ENCODE assay signal across 11 mouse cellular contexts in the genomic region with DNA sequence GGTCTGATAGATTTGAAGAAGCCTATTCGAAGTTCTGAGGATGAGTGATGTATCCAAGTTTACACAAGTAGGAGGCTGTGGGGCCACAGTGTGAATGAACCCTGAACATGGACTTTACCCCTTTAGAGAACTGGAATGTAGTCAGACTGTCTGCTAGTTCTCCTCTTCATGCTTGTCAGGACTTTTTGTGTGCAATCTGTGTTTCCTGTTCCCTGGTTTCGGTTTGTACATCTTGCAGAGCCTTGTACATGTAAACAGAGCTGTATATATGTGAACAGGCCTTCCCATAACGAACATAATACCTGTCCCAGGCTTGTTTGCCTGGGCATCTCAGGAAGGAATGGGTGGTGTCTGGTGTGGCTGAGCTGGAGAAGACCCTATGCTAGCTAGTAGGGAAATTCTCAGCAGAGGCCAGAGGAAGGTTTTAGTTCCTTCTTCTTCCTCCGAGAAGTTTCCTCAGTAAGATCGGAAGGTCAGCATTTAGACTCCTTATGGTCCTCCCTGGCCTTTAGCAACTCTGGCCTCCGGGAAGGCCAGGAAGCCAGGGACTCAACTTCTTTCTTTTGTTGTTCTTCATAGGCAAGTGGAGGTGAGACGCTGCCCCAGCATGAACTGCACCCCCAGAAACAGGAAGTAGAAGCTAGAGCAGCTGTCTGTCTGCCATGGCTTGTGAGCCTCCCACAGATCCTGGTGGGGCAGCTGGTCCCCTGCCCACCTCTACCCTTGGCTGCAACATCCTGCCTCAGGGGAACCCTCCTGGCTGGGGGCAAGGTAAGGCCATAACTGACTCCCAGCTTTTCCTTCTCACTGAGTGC. TPM values are rescaled to one million over a fixed set of nuclear protein-coding genes. Genes with fewer than 3 reads are reported as not detected.
A peak's percentile ranks its signal among the peaks of the same experiment; 100 is the strongest.
DNase-seq lines count a peak whose midpoint lies in the region; ATAC-seq and TF ChIP-seq lines count a peak whose summit lies in the region.
"Had no signal": no experiment of that assay in that cellular context is flagged by ENCODE, and none has a peak within 500 bp of the region (broad histone marks: within the 10 kb centered on the region; RNA-seq: fewer than 3 reads in every experiment).

No protein-coding gene starts in this region.

- 52% methylated on average over 7 of the region's 7 CpGs for WGBS in lung, postnatal 0 days
- WGBS in lung, adult 2 months = 38% methylated on average over 7 of the region's 7 CpGs

- no peak for TF ChIP-seq POLR2A in lung, adult 2 months (IDR thresholded peaks at IDR 0.05; ENCODE audit: borderline replicate concordance, extremely low read depth, low read depth, low read length)

- H3K4me2 ChIP-seq in lung, postnatal 0 days (replicated peaks; ENCODE audit: low read depth, low read length) = peak overlapping the region; percentile 3; the same call in 1 of the 2 replicates
- H3K4me2 ChIP-seq: neural tube, embryonic 12.5 days had no signal

- TF ChIP-seq EP300 in lung, postnatal 0 days (IDR thresholded peaks at IDR 0.05) = no peak

- TF ChIP-seq CTCF in lung, postnatal 0 days (IDR thresholded peaks at IDR 0.05) = no peak
- no peak for TF ChIP-seq CTCF in lung, adult 2 months (IDR thresholded peaks at IDR 0.05; ENCODE audit: insufficient read depth, low read length)

- H3K27ac ChIP-seq in lung, postnatal 0 days (ENCODE audit: low read length) = no peak overlapping the region
- H3K27ac ChIP-seq: embryonic facial prominence, embryonic 10.5 days; neural tube, embryonic 12.5 days had no signal

- no peak overlapping the region for H3K4me3 ChIP-seq in lung, postnatal 0 days (ENCODE audit: low read depth, low read length)
- no peak overlapping the region for H3K4me3 ChIP-seq in lung, adult 2 months (replicated peaks; ENCODE audit: extremely low read depth, low read depth, low read length)
- peak overlapping the region; percentile 60 for H3K4me3 ChIP-seq in megakaryocyte, embryonic 14.5 days (replicated peaks)
- H3K4me3 ChIP-seq: embryonic facial prominence, embryonic 10.5 days; neural tube, embryonic 12.5 days had no signal

- 0 out of 2 replicates have a peak overlapping the region, but pooled peaks have one; percentile 5 for H3K9ac ChIP-seq in lung, postnatal 0 days (replicated peaks; ENCODE audit: low read depth)
- H3K9ac ChIP-seq: neural tube, embryonic 12.5 days had no signal

- H3K36me3 ChIP-seq in lung, postnatal 0 days (ENCODE audit: insufficient read depth, low read length) = no peaks in the 10 kb centered on the region
- peaks cover 41% of the 10 kb centered on the region for H3K36me3 ChIP-seq in megakaryocyte, embryonic 14.5 days (replicated peaks; ENCODE audit: low read length)
- H3K36me3 ChIP-seq: neural tube, embryonic 12.5 days had no signal

- ATAC-seq in lung, postnatal 0 days = no peak

- DNase-seq in lung, postnatal 0 days (ENCODE audit: low spot score) = peak; percentile 29
- DNase-seq in lung, adult 2 months = no peak
- DNase-seq in induced T-regulatory cell, adult 2 months (ENCODE audit: low read depth) = peak; percentile 75
- DNase-seq in thymus, postnatal 4 days = peak; percentile 74
- no peak for DNase-seq in adrenal gland, adult 2 months
- DNase-seq in frontal cortex, postnatal 36 days (ENCODE audit: low spot score in 2 of 2) = no peak
- DNase-seq: gastrocnemius, postnatal 36 days; layer of hippocampus, postnatal 36 days had no signal

- peaks cover 9% of the 10 kb centered on the region; the same call in 1 of the 2 replicates for H3K4me1 ChIP-seq in lung, postnatal 0 days (ENCODE audit: insufficient read depth, low read depth, low read length)
- peaks cover 5% of the 10 kb centered on the region for H3K4me1 ChIP-seq in lung, adult 2 months (ENCODE audit: control insufficient read depth, insufficient read depth, low read length)
- peaks cover 50% of the 10 kb centered on the region for H3K4me1 ChIP-seq in megakaryocyte, embryonic 14.5 days

- H3K27me3 ChIP-seq in lung, postnatal 0 days (replicated peaks; ENCODE audit: insufficient read depth, low read length) = no peaks in the 10 kb centered on the region
- peaks cover 32% of the 10 kb centered on the region for H3K27me3 ChIP-seq in megakaryocyte, embryonic 14.5 days (replicated peaks)
- H3K27me3 ChIP-seq: neural tube, embryonic 12.5 days had no signal

- H3K9me3 ChIP-seq in lung, postnatal 0 days (ENCODE audit: low read length) = no peaks in the 10 kb centered on the region
- no peaks in the 10 kb centered on the region for H3K9me3 ChIP-seq in megakaryocyte, embryonic 14.5 days
- H3K9me3 ChIP-seq: embryonic facial prominence, embryonic 10.5 days; neural tube, embryonic 12.5 days had no signal

RNA-seq across cellular contexts. Expression of gene Tmem268, which starts 3.5 kb away (rescaled TPM):
- polyA plus RNA-seq in lung, postnatal 0 days (2015; fragmentation: Nextera tagmentation; extraction: Ambion mirVana) = 10.9 and 11.6 TPM in 2 replicates
- 11.2 and 15.2 TPM in 2 replicates for polyA plus RNA-seq in lung, adult 2 months (2012; rRNA removed)
- 0.66 TPM in 1 of 2 replicates, not detected in the other for polyA plus RNA-seq in megakaryocyte, embryonic 14.5 days (2012; ENCODE audit: insufficient read depth, low replicate concordance)
- 10 to 100 TPM; 10.4 to 12.6 TPM for total RNA-seq in adrenal gland, adult 2 months (2021)
- polyA plus RNA-seq in adrenal gland, adult 2 months (2012; rRNA removed) = 7.5 and 7.7 TPM in 2 replicates

RNA-seq across cellular contexts. Expression of gene Atp6v1g1, which starts 17.5 kb away (rescaled TPM):
- 364 and 369 TPM in 2 replicates for polyA plus RNA-seq in lung, postnatal 0 days (2015; fragmentation: Nextera tagmentation; extraction: Ambion mirVana)
- polyA plus RNA-seq in lung, adult 2 months (2012; rRNA removed) = 48.3 and 56.6 TPM in 2 replicates
- 12.2 and 191 TPM in 2 replicates for polyA plus RNA-seq in megakaryocyte, embryonic 14.5 days (2012; ENCODE audit: insufficient read depth, low replicate concordance)
- total RNA-seq in adrenal gland, adult 2 months (2021) = 100 to 1,000 TPM; 166 to 207 TPM
- polyA plus RNA-seq in adrenal gland, adult 2 months (2012; rRNA removed) = 21.2 and 22.1 TPM in 2 replicates

RNA-seq across cellular contexts. Expression of gene Gm11213, which starts 43.0 kb away (rescaled TPM):
- polyA plus RNA-seq in lung, postnatal 0 days (2015; fragmentation: Nextera tagmentation; extraction: Ambion mirVana) = not detected in 2 replicates
- not detected in 2 replicates for polyA plus RNA-seq in lung, adult 2 months (2012; rRNA removed)
- not detected in 2 replicates for polyA plus RNA-seq in megakaryocyte, embryonic 14.5 days (2012; ENCODE audit: insufficient read depth, low replicate concordance)
- not detected for total RNA-seq in adrenal gland, adult 2 months (2021)
- polyA plus RNA-seq in adrenal gland, adult 2 months (2012; rRNA removed) = not detected in 2 replicates
- total RNA-seq: gastrocnemius, postnatal 36 days; layer of hippocampus, postnatal 36 days had no signal
- polyA plus RNA-seq: embryonic facial prominence, embryonic 10.5 days; neural tube, embryonic 12.5 days had no signal

Comparison
In these comparisons a context has a peak if more than half of its experiments do, and no peak if none do; other contexts are left out.
1. DNase-seq: peak in lung, postnatal 0 days (single experiment), induced T-regulatory cell, adult 2 months (single experiment) and thymus, postnatal 4 days (single experiment); none in lung, adult 2 months (single experiment), adrenal gland, adult 2 months (single experiment) and frontal cortex, postnatal 36 days (0 of 2).